ENCODE assay signal across 9 mouse cellular contexts in the genomic region with DNA sequence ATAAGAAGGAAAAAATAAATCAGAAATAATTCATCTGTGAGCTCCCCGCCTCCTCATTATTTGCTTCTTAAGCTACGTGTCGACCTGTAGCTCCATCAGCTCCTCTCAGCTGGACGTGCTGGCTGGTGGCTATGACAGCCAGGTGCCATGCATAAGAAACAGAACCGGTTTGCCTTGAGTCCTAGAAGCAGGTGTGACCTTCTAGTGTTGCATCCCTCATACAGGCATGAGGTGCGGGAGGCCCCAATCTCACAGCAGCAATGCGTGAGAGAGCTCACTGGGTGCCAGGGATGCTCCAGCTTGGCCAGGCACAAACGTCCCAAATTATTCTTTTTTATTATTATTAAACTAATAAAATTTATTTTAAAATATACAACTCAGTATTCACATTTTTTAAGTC.
"Had no signal": no experiment of that assay in that cellular context is flagged by ENCODE, and none has a peak within 500 bp of the region (broad histone marks: within the 10 kb centered on the region; RNA-seq: fewer than 3 reads in every experiment).

No protein-coding gene starts in this region.

- H3K4me2 ChIP-seq: limb, embryonic 12.5 days; liver, embryonic 13.5 days; midbrain, embryonic 11.5 days; midbrain, embryonic 15.5 days; neural tube, embryonic 12.5 days had no signal

- H3K36me3 ChIP-seq: limb, embryonic 12.5 days; liver, embryonic 13.5 days; midbrain, embryonic 15.5 days; neural tube, embryonic 12.5 days had no signal

- H3K27ac ChIP-seq: limb, embryonic 12.5 days; liver, embryonic 13.5 days; midbrain, embryonic 15.5 days; neural tube, embryonic 12.5 days had no signal

- H3K9me3 ChIP-seq: liver, embryonic 13.5 days; midbrain, embryonic 15.5 days; neural tube, embryonic 12.5 days had no signal

- H3K9ac ChIP-seq: limb, embryonic 12.5 days; liver, embryonic 13.5 days; liver, postnatal 0 days; midbrain, embryonic 15.5 days; neural tube, embryonic 12.5 days had no signal

- H3K4me1 ChIP-seq: limb, embryonic 12.5 days; liver, embryonic 13.5 days; midbrain, embryonic 15.5 days; neural tube, embryonic 12.5 days had no signal

- DNase-seq: liver; liver, embryonic 13.5 days; liver, postnatal 0 days; thymus, adult 18-20 months; thymus, postnatal 25 days had no signal

- H3K27me3 ChIP-seq: limb, embryonic 12.5 days; liver, embryonic 13.5 days; midbrain, embryonic 15.5 days; neural tube, embryonic 12.5 days had no signal

- H3K4me3 ChIP-seq: limb, embryonic 12.5 days; liver, embryonic 13.5 days; midbrain, embryonic 15.5 days; neural tube, embryonic 12.5 days had no signal

- ATAC-seq: liver, postnatal 0 days; midbrain, embryonic 15.5 days had no signal
